Comparison of ENCODE assay signal across 34 mouse cellular contexts in the genomic region with DNA sequence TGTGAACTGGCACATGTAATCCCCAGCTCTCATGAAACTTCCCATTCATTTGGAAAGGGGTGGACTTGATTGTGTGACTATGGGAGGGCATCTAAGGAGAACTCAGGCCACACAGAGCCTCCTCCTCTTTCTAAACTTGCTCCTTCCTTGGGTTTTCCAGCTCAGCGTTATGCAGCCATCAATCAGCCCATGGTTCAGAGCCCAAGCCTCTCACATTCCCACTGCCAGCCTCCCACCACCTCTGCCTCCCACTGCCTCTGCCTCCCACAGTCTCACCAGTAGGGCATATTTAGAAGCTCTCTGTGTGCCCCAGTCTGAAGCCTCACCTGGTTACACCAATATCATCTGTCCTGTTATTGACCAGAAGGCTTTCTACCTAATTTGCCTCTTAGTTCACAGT. TPM values are rescaled to one million over a fixed set of nuclear protein-coding genes. Genes with fewer than 3 reads are reported as not detected.
"Had no signal": no experiment of that assay in that cellular context is flagged by ENCODE, and none has a peak within 500 bp of the region (broad histone marks: within the 10 kb centered on the region; RNA-seq: fewer than 3 reads in every experiment).

No protein-coding gene starts in this region.

- H3K9me3 ChIP-seq: limb, embryonic 10.5 days; limb, embryonic 12.5 days; limb, embryonic 13.5 days; limb, embryonic 15.5 days; liver, embryonic 12.5 days; liver, embryonic 13.5 days; liver, embryonic 15.5 days; lung, embryonic 15.5 days; midbrain, embryonic 10.5 days; midbrain, embryonic 12.5 days; midbrain, embryonic 13.5 days; midbrain, embryonic 15.5 days; neural tube, embryonic 12.5 days; neural tube, embryonic 13.5 days had no signal

- H3K4me3 ChIP-seq: limb, embryonic 10.5 days; limb, embryonic 12.5 days; limb, embryonic 13.5 days; limb, embryonic 15.5 days; liver, embryonic 12.5 days; liver, embryonic 13.5 days; liver, embryonic 15.5 days; lung, embryonic 15.5 days; megakaryocyte, embryonic 14.5 days; midbrain, embryonic 10.5 days; midbrain, embryonic 12.5 days; midbrain, embryonic 13.5 days; midbrain, embryonic 15.5 days; myocyte; neural tube, embryonic 12.5 days; neural tube, embryonic 13.5 days had no signal

- H3K4me1 ChIP-seq: limb, embryonic 13.5 days; limb, embryonic 15.5 days; liver, embryonic 12.5 days; liver, embryonic 13.5 days; liver, embryonic 15.5 days; lung, embryonic 15.5 days; megakaryocyte, embryonic 14.5 days; midbrain, embryonic 10.5 days; midbrain, embryonic 12.5 days; midbrain, embryonic 13.5 days; midbrain, embryonic 15.5 days had no signal

- H3K9ac ChIP-seq: limb, embryonic 12.5 days; limb, embryonic 13.5 days; limb, embryonic 15.5 days; liver, embryonic 12.5 days; liver, embryonic 13.5 days; liver, embryonic 14.5 days; liver, embryonic 15.5 days; liver, postnatal 0 days; lung, embryonic 14.5 days; lung, embryonic 15.5 days; midbrain, embryonic 12.5 days; midbrain, embryonic 13.5 days; midbrain, embryonic 15.5 days; neural tube, embryonic 12.5 days; neural tube, embryonic 13.5 days had no signal

- H3K27me3 ChIP-seq: liver, embryonic 15.5 days; lung, embryonic 15.5 days; midbrain, embryonic 12.5 days; midbrain, embryonic 15.5 days had no signal

- H3K27ac ChIP-seq: limb, embryonic 10.5 days; limb, embryonic 12.5 days; limb, embryonic 13.5 days; limb, embryonic 15.5 days; liver, embryonic 12.5 days; liver, embryonic 13.5 days; liver, embryonic 14.5 days; liver, embryonic 15.5 days; lung, embryonic 15.5 days; macrophage; midbrain, embryonic 10.5 days; midbrain, embryonic 12.5 days; midbrain, embryonic 13.5 days; midbrain, embryonic 15.5 days; neural tube, embryonic 12.5 days; neural tube, embryonic 13.5 days had no signal

- ATAC-seq: liver, embryonic 12.5 days; liver, postnatal 0 days; lung, postnatal 0 days; midbrain, embryonic 13.5 days; midbrain, embryonic 15.5 days; midbrain, embryonic 16.5 days had no signal

- DNase-seq: left cerebral cortex, postnatal 4 days; liver; liver, embryonic 13.5 days; liver, postnatal 0 days; lung, adult 18-20 months; lung, adult 2 months; lung, embryonic 14.5 days; lung, postnatal 10 days; lung, postnatal 14 days; lung, postnatal 36 days; lung, postnatal 4 days; midbrain, embryonic 14.5 days had no signal

- H3K4me2 ChIP-seq: limb, embryonic 12.5 days; limb, embryonic 13.5 days; limb, embryonic 15.5 days; liver, embryonic 11.5 days; liver, embryonic 12.5 days; liver, embryonic 13.5 days; liver, embryonic 15.5 days; lung, embryonic 14.5 days; lung, embryonic 15.5 days; midbrain, embryonic 11.5 days; midbrain, embryonic 12.5 days; midbrain, embryonic 13.5 days; midbrain, embryonic 15.5 days; neural tube, embryonic 12.5 days; neural tube, embryonic 13.5 days had no signal

- H3K36me3 ChIP-seq: limb, embryonic 10.5 days; limb, embryonic 12.5 days; limb, embryonic 13.5 days; limb, embryonic 15.5 days; liver, embryonic 12.5 days; liver, embryonic 13.5 days; liver, embryonic 15.5 days; lung, embryonic 15.5 days; midbrain, embryonic 10.5 days; midbrain, embryonic 12.5 days; midbrain, embryonic 13.5 days; midbrain, embryonic 15.5 days; neural tube, embryonic 12.5 days; neural tube, embryonic 13.5 days had no signal

RNA-seq across cellular contexts. Expression of a gene that starts 11.7 kb away (rescaled TPM):
- polyA plus RNA-seq: liver, adult 2 months; liver, postnatal 0 days; macrophage had no signal
